Mouse (Mus musculus): ENCODE measurements around the gene Tgm1. TPM values are rescaled to one million over a fixed set of nuclear protein-coding genes. Genes with fewer than 3 reads are reported as not detected.

The Tgm1 gene
- total RNA-seq (2021): 0.74 and 2.3 TPM in 2 replicates
- long read RNA-seq, experiment 1, partial matches to known transcripts: 0 of 1 reads
- long read RNA-seq, experiment 1, other reads (novel, unspliced or antisense): 1 of 1 reads
- long read RNA-seq, experiment 2, partial matches to known transcripts: 0 of 3 reads
- long read RNA-seq, experiment 2, other reads (novel, unspliced or antisense): 0 of 3 reads

DNA sequence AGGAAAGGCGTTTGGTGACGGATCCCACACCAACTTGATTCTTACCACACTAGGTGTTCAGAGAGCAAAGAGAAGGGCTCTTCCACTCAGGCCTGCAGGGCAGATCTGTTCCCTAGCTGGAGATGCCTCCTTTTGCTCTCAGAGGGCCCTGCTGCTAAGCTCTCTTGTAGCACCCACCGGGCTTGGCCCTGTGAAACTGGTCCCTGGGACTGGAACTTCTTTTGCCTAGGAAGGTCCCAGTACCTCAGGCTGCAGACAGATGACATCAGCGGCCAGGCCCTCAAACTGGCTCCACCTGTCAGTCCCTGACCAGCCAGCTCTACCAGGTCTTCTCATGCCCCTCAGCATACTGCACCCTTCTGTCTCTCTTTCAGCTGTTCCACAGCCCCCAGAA, at the start of gene Tgm1:
TSS of gene Tgm1 (minus strand) at position 198 of the 394 bp plus-strand sequence.
- no peak for DNase-seq

DNA sequence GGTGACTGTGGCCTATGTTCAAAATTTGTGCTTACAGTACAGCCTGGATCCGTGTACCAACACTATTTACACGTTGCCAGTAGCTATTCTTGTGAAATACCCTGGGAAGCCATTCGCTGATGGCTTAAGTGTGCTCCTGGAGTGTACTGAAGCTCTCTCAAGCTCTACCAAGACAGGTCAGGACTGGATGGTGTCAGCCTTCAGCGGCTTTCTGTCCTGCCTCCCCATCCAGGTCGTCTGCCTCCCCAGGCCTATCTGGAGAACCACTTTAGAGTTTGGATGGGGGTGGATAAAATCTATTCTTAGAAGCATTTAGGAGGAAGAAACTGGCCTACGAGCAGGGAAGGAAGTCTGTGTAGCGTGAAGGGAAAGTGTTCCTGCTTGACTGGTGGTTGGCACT, 49.4 kb upstream of the Tgm1 start:
- DNase-seq: peak; percentile 18

DNA sequence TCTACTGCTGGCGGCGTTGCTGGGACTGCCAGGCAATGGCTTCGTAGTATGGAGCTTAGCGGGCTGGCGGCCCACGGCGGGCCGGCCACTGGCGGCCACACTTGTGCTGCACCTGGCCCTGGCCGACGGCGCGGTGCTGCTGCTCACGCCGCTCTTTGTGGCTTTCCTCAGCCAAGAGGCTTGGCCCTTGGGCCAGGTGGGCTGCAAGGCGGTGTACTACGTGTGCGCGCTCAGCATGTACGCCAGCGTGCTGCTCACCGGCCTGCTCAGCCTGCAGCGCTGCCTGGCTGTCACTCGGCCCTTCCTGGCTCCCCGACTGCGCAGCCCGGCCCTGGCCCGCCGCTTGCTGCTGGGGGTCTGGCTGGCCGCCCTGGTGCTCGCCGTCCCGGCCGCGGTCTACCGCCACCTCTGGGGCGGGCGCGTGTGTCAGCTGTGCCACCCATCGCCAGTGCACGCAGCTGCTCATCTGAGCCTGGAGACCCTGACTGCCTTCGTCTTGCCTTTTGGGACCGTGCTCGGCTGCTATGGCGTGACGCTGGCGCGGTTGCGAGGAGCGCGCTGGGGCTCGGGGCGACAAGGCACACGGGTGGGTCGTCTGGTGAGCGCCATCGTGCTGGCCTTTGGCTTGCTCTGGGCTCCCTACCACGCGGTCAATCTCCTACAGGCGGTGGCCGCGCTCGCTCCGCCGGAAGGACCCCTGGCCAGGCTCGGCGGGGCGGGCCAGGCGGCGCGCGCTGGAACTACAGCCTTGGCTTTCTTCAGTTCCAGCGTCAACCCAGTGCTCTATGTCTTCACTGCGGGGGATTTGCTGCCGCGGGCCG, 48.5 kb upstream of the Tgm1 start:
- DNase-seq: peak; percentile 69

DNA sequence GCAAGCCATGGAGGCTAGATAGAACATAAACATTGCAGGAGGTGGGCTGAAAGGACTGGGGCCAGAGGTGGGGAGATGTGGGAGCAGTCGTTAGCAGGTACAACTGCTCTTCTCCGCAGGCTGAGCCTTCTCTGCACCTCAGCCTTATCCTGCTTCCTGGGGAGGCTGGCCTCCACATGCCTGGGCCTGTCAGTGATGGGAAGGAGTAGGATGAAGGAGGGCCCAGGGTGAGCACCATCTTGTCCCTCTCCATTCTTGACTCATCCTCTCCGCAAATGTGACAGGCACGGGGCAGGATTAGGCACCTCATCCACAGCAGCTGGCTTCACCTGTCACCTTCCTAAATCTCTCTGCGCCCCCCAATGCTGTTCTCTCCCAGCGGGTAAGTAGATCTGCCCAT, 47.4 kb upstream of the Tgm1 start, which contains the start of gene Ltb4r2:
TSS of gene Ltb4r2 (plus strand) at position 266 of the 400 bp plus-strand sequence.
- DNase-seq: no peak

DNA sequence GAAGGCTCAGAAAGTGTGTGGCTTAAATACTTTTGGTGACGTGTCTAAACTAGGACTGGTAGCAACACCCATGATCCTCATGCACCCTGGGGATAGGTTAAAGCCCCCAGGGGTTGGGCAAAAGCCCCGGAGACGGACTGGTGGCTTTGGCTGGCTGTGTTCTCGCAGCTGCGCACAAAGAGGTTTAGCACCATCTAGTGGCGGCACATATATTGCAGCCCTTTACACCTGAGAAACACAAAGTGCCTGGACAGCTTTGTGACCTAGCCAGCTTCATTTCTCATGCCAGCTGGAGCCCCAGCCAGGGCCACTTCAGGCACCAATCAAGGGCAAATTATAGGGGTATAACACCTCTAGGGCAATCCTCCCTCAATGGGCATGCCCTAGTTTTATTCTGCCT, 46.4 kb upstream of the Tgm1 start:
- DNase-seq: peak; percentile 87

DNA sequence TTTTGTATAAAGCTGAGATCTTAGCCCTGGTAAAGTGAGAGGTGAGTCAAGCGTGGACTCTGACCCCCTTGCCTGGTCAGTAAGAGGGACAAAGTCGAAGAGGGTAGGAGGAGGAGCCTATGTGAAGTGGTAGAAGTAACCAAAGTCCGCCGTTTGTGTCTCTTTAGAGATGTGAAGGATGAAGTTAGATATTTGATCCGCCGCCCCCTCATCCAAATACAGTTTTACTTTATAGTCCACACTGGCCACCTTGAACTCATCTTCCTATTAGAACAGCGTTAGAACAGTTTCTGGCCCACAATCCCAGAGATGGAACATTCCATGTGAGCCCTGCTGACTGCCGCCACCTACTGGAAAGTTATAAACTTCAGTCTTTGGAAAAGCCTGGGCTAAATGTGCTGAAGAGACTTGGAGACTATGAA, 44.6 kb upstream of the Tgm1 start, which contains the start of gene Cideb:
TSS of gene Cideb (minus strand) at position 96 of the 422 bp plus-strand sequence.
- peak; percentile 70 for DNase-seq

DNA sequence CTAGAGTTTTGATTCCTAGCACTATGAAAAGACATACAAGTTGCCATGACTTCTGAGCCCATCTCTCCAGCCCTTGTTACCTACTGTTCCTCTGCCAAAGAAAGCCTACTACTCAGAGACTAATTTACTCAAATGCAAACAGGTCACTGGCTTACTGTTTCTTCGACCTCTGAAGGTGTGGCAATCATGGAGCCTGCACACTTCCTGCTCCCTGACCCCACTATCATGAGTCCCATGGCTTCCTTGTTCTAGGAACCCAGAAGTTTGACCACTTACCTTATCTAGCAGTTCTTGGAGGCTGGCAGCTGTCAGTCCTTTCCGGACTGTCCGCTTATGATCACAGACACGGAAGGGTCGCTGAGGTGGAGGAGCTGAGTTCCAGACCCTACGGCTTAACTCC, 43.8 kb upstream of the Tgm1 start:
- DNase-seq: no peak

DNA sequence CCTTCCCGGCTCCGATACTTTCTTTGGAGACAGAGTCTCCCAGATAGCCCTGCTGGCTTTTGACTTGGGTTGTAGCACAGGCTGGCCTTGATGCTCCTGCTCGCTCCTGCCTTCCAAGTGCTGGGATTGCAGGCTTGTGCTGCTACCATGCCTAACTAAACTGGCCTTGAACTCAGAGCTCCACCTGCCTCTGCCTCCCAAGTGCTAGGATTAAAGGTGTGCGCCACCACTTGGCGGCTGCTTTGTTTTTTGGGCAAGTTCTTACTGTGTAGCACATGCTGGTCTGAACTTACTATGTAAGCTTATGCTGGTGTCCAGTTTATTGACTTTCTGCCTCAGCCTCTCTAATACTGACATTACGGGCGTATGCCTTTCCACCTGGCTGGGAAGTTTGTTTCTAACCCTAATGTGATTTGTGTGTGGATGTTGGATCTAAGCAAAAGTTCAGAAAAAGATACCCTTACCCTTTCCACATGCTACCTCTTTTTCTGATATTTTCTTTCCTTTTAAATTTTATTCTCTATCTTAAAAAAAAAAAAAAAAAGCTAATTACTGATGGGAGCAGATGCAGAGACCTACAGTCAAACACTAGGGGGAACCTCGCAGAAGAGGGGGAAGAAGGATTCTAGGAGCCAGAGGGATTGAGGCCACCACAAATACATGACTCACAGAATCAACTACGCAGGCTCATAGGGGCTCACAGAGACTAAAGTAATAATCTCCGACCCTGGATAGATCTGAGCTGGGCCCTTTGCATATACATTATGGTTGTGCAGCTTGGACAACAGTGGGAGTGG, 33.5 kb upstream of the Tgm1 start:
- DNase-seq: no peak

DNA sequence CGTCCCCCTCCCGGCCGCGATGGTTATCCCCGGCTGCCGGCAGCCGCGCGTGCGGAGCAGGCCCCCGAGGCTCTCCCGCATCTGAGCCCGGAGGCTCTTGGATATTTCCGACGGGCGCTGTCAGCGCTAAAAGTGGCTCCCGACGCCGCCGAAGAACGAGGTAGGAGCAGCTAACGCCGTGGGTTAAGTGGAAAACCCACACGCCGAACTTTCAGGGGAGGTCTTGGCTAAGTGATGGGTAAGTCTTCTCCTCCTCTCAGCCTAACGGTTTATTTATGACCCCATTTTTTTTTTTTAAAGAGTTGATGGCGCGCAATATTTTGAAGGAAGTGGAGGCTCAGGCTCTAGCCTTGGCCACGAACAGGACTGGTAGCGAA, 32.1 kb upstream of the Tgm1 start:
- no peak for DNase-seq

DNA sequence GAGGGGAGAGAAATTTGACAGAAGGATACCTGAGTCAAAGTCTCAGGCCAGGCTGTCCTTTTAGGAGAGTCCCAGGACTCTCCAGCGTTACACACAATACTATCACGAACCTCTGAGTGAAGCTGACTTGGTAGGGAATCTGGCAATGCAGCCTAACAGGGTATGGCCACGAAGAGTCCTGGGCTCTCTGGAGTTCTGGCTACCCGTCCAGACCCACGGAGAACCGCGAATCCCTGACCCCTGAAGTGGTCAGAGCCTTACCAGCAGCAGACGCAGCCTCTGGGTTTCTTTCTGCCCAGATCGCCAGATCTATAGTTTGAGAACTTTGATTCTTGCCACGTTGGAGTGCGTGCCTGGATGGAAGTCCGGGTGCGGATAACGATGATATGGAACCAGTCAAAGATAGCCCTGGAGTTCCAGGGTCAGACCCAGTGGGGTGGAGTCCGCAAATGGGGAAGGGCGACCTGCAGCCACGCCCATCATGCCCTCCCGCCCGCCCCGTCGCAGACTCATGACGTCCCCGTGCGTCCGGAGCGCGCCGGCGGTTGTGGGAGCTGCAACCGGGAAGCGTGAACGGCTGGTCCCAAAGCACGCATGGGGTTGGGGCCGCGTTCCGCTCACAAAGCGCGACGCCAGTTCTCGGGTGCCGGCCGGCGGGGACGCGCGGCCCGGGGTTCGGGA, 31.6 kb upstream of the Tgm1 start, which contains the start of the genes Dhrs1 and Nop9:
TSS of gene Dhrs1 (minus strand) at position 511 of the 681 bp plus-strand sequence.
TSS of gene Nop9 (plus strand) at position 514 of the 681 bp plus-strand sequence.
- DNase-seq: peak; percentile 95

DNA sequence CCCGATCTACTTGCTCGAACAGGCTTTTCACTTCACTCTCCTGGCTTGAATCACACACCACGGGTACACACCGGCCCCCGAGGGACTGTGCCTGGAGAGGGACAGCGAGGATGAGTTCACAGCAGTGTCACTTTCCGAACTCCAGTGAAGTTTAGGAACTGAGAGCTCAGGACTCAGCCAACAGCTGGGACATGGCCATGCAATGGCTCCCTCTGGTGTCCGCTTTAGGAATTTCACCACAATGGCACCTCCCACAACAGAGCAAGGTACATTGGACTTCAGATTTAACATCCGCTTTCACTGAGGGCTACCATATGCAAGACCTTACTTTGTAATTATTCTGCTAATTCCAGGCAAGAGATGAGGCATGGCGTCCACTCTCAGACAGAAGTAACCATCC, 30.0 kb upstream of the Tgm1 start:
- peak; percentile 89 for DNase-seq

DNA sequence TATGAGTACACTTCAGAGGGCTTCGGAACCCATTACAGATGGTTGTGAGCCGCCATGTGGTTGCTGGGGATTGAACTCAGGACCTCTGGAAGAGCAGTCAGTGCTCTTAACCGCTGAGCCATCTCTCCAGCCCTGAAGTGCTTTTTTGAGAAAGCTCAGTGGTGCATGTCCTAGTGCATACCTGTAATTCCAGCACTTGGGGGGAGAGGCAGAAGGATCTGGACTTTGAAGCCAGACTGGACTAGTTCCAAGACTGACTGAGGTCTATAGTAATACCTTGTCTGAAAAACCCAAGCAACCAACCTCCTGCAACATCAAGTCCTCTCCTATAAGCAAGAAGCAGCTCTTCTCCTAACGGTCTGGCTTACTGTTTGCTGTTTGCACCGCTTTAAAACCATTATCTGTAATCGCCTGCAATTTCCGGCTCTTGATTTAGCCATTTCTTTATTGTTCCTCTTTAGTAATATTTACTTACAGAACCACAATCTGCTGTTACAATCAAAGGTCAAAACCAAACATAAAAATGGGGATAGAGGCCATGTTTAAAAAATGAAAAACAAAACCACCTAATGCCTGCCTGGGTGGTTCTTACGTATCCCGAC, 23.5 kb upstream of the Tgm1 start:
- no peak for DNase-seq

DNA sequence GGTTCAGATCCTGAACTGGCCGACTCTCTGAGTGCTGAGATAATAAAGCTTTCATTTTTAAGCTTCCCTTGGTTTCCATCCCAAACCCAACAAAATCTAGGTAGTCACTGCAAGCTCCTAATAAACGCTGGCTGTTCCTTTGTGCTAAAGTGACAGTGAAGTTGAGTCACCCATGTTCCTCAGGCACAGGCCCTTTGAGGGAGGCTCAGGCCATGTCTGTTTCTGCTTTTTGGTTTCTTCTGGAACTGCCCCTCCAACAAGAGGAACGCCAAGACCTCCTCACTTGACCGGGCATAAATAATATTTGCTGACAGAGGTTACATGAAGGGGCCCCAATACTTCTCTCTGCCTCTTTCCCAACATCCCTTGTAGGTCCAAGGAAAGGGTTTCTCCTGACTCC, 22.0 kb upstream of the Tgm1 start:
- no peak for DNase-seq

DNA sequence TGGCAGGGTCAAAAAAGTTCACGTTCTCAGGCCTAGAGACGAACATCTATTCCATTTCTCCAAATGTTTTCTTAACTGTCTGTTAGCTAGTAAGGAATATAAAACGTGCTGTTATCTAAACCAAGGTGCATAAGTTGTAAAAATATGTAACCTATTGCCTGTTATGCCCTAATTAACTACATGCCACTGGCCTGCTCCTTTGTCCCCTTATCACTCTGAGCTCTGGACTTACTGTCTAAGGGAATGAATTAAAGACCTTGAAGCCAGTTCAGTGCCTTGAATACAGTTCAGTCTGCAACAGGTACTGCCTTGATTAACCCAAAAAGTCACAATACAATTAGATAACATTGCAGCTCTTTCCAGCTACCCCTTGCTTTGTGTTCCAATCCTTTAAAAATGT, 21.6 kb upstream of the Tgm1 start:
- no peak for DNase-seq

DNA sequence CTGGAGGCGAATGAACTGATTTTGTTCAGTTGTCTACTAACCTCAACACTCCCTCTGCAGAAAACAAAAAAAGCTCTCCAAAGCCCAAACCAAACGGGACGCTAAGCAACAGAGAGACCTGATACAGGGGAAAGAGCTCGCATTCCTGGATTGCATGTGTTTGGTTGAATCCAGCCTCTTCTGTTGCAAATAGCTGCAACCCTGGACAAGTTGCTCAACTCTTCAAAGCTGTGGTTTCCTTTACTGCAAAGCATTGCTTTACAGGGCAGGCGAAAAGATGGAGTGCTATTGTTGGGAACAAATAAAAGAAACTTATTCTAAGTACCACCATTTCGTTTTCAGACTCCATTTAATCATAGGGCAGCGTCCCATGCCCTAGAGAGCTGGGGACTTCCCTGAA, 21.1 kb upstream of the Tgm1 start:
- no peak for DNase-seq

DNA sequence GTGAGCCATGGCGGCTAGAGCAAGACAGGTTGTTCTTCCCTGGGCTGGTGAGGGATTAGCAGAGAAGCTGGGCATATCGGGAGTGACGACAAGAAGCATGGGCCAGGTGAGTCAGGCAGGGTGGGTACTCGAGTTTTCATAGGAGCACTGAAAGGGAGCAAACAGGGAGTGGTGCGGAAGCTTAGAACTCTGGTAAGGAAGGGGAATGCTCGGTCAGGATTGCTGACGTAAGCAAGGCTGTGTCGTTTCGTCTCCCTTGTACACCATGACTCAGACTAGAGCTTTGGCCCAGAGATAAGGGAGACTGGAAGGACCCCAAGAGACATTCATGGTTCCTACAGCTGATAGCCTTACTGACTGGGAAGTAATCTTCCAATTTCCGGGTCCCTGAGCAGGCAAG, 20.2 kb upstream of the Tgm1 start:
- DNase-seq: no peak

DNA sequence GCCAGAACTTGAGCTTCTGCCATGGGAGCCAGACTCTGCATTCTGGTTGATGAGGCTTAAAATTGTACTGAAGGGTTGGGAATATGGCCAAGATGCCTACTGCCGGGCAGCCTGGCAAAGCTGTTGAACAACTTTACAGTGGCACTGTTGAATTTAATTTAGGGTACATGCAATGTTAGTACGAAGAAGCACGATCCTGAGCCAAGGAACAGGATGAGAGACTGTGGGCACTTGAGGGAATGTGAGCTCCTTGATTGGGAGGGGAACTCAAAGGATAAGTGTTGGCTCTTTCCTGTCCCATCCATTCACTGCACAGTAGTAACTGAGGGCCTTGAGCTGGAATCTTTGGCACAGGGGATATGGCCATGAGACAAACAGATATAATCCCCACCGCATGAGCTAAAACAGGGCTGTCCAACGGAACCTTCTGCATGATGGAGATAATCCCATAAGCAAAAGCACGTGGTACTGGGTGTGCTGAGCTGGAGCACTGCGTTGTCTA, 16.9 kb upstream of the Tgm1 start:
- DNase-seq: no peak

DNA sequence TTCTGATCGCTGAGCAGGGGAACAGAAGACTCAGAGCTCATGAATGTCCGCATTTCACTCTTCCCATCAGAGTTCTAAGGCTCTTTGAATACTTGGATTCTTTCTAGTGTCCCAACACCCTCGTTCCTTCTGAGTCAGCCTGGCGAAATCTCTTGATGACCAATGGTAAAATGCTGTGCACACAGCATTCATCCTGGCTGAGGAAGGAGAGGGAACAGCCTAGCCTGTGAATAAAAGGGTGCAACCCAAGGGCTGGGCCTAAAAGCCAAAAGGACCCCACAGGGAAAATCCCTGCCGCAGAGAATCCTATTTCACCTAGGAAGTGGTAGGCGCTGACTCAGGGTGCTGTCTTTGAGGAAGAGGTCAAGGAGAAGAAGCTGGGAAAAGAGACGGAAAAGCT, 16.4 kb upstream of the Tgm1 start:
- DNase-seq: no peak

DNA sequence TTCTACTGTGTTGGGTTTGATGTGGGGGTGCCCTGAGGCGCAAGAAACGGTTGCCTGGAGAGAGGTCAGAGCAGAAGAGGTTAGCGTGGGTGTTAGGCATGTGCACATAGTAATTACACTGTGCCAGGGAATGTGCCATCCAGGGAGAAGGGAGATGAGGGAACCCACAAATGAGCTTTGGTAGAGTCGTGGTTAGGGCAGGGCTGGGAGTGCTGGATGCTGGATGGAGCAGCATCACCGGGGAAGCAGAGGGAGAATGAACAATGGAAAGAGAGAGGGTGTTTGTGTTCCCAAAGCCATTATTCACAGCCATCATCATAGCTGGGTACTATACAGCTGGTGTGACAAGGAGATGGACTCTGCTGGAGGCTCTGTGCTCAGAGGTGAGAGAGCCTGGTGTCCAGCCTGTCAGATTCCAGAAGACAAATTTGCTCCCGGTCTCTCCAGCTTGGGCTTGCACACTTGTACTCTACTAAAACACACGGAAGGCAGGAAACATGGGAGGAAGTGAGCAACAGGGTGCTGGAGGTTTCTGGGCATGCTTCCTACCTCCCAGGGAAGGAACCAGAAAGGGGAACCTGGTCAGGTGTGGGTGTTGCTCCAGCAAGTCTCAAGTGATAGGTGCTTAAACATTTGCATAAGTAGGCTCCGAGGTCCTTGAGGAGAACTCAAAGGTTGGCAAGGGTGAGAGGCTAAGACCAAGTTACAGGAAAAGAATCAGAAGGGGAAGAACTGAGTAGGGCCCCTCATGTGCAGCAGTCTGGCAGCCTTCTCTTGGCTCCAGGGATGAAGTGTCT, 14.4 kb upstream of the Tgm1 start:
- DNase-seq: no peak

DNA sequence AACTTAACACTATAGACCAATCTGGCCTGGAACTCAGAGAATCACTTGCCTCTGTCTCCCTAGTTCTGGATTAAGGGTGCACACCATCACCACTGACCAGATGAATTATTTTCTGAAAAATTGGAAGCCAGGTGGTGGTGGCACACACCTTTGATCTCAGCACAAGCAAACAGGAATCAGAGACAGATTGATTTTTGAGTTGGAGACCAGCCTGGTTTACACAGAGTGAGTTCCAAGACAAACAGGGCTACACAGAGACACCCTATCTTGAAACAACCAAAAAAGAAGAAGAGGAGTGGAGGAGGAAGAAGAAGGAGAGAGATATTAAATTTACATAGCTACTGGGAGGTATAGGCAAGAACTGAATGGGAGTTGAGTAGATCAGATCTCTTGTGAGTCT, 12.5 kb upstream of the Tgm1 start:
- no peak for DNase-seq

DNA sequence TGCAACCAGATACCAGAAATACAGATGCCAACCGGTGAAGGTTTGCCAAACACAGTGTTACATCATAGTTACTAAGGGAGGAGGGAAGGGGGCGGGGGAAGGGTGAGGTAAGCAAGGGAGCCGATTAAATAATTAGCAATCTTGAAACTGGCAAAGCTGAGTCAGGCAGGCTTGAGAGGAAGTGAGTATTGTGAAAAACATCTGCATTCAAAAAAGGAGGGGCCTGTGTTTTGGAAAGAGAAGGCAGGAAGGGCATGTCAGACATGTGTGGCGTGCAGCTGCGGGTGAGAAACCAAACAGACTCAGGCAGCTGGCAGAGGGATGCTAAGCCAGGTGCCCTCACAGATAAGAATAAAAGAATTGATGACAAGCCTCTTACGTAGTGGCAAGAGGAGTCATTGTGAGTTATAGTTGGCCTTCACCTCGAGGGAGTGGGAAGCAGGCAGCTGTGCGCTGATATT, 10.7 kb upstream of the Tgm1 start:
- DNase-seq: peak; percentile 77

All from adrenal gland, postnatal 14 days (tissue).